Mouse (Mus musculus) cerebellum, postnatal 14 days (tissue): ENCODE results near the gene Iffo1.

Source experiments
- DNase-seq, 2 experiments: peaks; one replicate each; pipeline ENCODE4 v3.0.0; 2021; ENCODE audit warnings: mixed read lengths in 2 of 2

The Iffo1 gene

DNA sequence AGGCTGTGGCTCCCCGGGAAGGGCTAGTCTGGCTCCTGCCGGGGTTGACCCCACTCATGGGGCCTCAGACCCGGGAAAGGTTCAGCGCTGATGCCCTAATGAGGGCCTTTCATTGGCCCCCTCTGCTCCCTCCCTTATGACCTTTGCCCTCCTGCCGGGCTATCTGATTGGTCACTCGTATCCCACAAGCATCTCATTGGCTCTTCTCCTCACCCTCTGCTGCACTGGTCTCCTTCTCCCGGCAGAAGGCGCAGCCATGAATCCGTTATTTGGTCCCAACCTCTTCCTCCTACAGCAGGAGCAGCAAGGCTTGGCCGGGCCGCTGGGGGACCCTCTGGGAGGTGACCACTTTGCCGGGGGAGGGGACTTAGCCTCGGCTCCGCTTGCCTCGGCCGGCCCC lies at the start of gene Iffo1:
Gene Iffo1, plus strand, starts transcription at position 241 of the 400 bp plus-strand sequence.
- DNase-seq: peak; percentile 94 to 96

DNA sequence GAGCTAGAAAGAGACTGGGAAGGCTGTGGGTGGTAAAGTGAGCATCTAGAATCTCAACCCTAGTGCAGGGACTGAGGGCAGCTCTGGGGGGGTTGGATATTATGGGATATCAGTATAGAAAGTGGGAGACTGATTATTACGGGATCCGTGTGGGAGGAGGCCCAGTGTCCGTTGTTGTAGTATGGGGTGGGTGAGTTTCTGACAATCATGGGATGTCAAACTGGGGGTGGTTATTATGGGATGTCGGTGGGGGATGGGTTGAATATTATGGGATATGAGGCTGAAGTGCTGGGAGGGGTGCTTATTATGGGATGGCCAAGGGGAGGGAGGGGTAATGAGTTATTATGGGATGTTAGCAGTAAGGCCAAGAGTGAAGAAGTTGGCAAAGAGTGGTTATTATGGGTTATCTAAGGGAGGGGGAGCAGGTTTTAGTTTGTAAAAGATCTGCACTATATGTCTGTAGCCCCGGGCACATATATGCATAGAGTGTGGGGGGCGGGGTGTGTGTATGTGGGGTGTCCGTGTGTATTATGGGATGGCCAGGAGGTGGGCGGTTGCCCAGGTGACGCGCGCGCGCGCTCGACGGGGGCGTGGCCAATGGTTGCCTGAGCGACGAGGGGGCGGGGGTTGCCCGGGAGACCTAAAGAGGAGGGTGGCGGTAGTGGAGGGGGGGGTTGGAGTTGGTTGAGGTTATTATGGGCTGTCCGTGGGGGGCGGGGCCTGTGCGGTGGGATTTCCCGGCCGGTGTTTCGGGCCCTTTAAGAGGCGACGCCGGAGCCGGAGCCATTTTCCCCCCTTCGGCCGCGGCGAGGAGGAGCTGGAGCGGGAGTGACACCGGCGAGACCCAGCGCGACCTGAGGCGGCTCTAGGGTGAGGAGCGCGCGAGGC lies 49.4 kb upstream of the Iffo1 start, which contains the start of gene Chd4:
Gene Chd4, plus strand, starts transcription at position 591 of the 888 bp plus-strand sequence.
- peak; percentile 99 to 100 for DNase-seq

DNA sequence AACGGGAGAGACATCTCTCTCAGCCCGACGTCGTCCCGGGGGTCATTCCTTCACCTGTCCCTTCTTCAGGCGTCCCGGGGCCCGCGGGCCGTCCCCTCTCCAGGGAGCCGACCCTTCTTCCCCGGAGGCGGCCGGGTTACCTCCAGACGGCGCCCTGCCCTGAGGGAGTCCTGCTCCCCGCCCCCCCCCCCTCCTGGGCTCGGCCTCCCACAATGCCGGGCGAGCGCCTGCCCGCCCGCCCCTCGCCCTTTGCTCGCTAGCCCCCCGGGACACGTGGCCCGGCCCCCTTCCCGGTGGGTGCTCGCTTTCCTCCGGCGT lies 48.8 kb upstream of the Iffo1 start:
- DNase-seq: no peak

DNA sequence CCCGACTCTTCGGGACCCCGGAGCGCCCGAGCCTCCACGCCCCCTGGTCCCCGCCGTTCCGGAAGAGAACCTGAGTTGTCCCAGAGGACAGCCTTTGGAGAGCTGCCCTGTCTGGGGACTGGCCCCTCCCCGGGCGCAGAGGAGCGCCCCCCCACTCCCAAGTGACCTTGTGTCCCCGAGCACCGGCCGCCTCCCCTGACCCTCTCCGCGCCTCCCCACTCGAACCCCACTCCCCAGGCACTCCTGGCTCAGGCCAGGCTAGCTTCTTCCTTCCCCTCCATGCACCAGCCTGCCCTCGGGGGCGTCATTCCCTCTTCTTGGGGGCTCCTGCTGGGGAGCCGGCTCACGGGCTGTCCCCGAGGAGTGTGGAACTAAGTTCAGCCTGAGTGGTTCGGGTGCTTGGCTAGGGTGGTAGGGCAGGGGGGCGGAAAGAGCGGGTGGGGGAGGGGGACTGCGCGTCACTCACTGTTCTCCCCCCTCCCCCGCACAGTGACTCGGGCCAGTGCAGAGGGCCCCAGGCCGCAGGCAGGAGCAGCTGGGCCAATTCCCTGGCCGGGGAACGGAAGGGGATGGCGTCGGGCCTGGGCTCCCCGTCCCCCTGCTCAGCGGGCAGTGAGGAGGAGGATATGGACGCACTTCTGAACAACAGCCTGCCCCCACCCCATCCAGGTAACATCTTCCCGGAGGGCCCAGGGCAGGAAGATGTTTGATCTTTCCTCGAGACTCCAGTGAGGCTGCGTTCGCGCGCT lies 48.3 kb upstream of the Iffo1 start:
- DNase-seq: peak; percentile 73 to 82

DNA sequence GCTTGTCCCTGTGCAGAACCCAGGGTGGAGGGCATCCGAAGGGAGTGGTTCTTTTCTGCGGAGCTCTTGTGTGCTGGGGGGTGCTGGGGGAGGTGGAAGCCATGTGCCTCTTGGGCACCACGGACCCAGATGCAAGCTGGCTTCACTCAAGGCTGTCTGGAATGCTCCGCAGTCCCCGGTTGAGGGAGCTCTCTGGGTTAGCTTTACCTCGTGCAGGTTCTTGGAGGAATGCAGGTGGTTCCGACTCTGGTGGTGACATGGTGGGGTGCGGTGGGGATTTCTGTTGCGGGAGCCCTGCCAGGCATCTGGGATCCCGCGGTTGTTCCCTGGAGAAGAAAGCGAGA lies 47.7 kb upstream of the Iffo1 start:
- no peak for DNase-seq

DNA sequence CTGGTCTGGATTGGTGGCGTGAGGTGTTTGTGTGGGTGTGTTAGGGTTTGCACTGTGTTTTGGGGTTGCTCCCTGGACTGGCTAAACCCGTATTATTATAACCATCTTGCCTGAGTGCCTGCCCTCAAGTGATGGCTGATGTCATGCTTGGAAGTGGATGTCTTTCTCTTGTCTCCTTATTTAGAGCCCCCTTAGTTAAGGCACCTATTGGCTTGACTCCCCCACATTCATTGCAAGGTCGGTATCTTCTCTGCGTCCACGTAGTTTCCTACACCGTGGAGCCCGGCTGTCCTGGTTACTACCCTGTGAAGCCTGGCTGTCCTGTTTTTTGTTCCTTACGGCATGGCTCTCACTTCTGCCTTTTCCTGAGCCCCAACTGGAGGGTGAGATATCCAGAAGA lies 47.1 kb upstream of the Iffo1 start:
- DNase-seq: no peak

DNA sequence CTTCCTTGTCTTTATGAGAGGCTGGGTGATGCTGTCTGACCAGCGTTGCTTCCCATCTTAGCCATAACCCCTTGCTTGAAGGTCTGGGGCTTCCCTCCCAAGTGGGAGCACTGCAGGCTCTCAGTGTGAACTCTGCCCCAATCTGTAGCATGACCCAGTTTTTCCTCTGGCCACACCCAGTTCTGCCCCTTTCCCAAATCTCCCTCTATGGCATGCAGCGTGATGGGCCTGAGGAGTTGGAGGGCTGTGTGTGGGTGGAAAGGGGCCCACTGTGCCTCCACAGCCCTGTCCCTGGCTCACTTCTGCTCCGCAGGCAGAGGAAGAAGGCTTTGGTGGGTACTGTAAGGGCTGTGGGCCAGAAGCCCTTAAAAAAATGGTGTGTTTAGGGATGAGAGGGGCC lies 46.5 kb upstream of the Iffo1 start:
- peak in 1 of 2 experiments; percentile 36 for DNase-seq

DNA sequence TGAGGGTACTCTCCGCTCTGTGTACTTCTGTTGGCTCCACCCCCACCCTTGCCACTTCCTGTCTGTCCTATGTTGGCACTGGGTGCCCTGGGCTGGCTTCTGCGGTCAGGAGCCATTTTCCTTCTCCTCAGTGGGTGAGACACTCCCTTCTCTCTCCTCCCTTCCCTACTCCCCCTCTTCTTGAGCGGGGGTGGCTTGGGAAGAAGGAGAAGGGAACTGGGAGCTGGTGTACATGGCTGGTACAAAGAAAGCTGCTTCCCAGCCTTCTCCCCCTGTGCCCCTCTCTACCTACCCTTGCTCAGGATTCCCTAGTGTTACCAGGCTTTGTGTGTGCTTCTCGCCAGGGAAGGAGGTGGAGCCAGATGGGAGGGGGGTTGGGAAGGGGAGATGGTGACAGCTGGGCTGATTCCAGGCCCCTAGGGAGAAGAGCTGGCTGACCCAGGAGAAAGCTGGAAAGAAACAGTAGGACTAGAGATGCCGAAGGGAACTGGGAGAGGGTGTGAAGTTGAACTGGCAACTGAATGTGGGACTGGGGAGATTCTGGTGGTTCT lies 45.5 kb upstream of the Iffo1 start:
- DNase-seq: peak; percentile 69 to 73

DNA sequence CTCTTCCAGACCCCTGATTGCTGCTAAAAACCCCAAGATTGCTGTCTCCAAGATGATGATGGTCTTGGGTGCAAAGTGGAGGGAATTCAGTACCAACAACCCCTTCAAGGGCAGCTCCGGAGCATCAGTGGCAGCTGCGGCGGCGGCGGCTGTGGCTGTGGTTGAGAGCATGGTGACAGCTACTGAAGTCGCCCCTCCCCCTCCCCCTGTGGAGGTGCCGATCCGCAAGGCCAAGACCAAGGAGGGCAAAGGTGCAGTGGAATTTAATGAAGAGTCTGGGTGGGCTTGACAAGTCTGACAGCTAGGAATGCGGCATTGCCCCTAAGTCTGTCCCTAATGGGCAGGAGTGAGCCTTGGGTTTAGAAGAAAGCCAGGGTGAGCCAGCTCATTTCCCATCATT lies 43.6 kb upstream of the Iffo1 start:
- no peak for DNase-seq

DNA sequence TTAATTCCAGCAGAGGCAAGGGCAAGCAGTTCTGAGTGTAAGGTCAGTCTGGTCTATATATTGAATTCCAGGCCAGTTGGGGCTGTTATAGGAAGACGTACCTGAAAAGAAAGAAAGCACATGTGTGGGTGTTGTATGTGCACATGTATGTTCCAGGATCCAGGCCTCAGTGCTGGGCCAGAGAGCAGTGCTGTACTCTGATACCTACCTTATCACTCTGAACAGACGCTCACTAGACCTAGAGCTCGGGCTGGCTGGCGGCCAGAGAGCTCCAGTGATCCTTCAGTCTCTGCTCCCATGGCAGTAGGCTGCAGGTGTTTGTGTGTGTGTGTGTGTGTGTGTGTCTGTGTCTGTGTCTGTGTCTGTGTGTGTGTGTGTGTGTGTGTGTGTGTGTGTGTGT lies 40.8 kb upstream of the Iffo1 start:
- no peak for DNase-seq

DNA sequence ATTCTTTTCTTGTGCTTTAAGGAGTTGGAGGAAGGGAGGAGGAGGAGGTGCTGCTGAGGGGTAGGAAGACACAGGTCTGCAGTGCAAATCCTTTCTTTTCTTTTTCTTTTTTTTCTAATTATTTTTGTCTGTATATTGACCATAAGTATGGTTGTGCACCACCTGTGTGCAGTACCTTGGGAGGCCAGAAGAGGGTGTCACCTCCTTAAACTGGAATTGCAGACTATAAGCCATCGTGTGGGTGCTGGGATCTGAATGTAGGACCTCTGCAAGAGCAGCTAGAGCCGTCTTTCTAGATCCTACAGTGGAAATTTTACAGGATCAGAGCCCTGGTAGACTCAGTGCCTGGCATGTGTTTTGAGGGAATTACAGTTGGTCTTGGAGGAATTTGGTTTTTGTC lies 37.3 kb upstream of the Iffo1 start:
- DNase-seq: peak in 1 of 2 experiments; percentile 50

DNA sequence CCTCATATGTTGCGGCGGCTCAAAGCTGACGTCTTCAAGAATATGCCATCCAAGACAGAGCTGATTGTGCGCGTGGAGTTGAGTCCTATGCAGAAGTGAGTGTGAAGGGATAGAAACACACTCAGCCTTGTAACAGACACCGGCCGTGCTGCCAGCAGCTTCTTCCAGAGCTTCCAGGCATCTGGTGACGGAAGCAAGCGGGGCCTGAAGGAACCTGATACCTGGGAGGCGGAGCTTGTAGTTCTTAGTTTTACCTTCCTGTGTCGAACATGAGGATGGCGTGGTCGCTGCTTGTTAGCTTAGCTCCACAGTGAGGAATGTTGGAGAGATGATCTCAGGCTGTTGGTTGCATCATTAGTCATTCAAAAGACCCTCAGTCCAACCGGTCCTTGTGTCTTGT lies 35.7 kb upstream of the Iffo1 start:
- DNase-seq: no peak

DNA sequence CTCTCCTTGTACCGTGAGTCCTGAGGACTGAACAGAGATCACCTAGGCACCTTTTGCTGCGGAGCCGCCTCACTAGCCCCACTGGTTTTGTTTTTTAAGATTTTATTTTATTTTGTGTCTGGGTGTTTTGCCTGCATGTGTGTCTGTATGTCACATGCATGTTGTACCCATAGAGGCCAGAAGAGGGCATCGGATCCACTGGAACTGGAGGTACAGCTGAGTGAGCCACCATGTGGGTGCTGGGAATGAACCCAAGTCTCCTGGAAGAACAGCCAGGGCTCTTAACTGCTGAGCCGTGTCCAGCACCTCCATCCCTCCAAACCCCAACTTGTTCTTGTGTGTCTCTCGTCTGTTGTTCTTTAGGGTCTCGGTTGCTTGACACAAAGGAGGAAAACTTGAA lies 34.1 kb upstream of the Iffo1 start:
- peak; percentile 73 to 84 for DNase-seq

DNA sequence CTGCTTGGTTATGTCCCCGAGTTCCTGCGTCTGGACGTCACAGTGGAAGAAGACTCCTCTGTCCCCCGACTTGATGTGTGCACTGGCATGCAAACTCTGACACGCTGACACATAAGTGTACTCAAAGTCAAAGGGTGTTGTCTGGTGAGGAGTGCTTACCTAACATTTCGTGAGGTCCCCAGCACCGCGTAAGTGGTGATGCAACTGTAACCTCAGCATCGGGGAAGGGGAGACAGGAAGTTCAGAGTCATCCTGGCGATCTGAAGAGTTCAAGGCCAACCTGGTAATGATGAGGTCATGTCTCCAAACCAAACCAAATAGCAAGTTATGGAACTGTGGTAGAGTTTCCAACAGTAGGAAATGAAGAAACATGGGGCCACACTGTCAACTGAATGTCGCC lies 32.5 kb upstream of the Iffo1 start:
- no peak for DNase-seq

DNA sequence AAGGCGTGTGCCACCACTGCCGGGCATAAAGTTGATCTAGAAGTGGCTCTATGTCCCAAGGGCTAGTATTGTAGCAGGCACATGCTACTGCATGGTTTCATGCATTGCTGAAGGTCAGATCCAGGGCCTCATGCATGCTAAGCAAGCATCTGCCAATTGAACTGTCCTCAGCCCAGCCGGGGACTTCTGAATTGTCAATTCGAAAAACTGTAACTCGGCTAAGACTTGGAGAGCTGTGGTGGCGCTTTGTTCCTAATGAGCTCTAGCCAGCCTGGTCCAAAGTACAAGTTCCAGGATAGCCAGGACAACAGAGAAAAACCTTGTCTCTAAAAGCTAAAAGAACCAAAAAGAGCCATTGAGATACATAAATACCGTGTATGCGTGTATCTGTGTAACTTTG lies 25.7 kb upstream of the Iffo1 start:
- DNase-seq: no peak

DNA sequence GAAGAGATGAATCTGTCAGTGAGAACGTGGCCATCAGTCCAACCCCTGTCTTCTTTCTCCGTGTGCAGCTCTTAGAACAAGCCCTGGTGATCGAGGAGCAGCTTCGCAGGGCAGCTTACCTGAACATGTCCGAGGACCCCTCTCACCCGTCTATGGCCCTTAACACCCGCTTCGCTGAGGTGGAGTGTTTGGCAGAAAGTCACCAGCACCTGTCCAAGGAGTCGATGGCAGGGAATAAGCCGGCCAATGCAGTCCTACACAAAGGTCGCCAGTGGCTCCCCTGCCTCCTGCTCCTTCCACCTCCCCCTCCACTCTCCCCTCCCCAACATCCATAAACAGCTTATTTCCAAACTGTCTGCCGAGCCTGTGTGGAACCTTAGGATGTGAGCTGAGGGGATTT lies 16.3 kb upstream of the Iffo1 start:
- DNase-seq: no peak

DNA sequence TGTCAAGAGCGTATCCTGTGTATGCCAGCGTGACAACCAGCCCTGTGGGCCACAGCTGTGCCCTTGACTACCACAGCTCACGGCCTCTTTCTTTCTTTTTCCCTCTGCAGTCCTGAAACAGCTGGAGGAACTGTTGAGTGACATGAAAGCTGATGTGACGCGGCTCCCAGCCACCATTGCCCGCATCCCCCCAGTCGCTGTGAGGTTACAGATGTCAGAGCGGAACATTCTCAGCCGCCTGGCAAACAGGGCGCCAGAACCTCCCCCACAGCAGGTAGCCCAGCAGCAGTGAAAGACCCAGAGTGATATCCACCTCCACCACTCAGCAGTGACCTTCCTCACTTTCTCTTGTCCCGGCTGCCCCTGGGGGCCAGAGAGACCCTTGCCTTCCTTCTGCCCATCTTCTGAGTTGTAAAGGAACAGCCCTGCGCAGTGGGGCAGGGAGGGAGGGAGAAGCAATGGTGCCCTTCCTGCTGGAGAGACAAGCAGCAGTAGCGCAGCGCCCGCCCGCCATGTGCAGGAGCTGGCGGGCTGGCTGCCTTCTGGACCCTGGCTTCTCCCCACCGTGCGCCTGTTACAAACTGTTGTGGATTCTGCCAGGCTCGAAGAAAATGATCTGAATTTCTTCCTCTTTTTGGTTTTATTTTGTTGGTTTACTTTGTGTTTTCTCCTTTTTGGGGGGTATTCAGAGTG lies 15.2 kb upstream of the Iffo1 start:
- DNase-seq: no peak

DNA sequence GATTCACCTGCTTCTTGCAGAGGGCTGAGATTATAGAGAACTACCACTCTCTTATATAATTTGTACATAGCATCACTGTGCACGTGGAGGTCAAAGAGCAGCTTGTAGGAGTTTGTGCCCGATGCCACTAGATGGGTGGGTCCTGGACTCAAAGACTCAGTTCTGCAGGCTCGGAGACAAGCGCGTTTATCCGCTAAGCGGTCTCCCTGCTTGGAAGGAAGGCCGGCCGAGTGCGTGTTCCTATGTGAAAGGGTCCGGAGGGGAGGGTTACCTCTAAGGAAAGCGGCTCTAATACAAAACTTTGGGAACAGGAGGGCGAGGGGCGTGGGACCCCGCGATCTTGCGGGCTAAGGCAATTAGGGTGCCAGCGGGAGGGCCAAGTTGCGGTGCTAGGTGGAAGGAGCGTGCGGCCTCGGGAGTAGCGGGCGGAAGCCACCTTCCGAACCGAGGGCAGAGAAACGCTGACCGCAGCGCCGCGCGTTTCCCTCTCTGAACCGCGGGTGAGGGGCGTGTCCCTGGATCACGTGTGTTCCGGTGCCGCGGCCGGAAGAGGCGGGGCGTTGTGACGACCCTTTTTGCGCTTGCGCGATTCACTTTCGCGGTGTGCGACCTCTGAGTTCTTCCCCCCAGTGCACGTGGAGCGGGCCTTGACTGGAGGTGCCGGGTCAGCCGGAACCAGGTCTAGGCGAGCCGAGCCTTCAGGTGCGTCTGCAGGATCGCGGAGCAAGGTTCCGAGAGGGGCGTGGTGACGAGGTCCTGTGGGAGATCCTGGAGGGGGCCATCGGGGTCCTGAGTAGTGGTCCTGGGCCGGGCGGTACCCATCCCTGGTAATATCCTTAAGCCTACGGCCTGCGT lies 13.5 kb upstream of the Iffo1 start, which contains the start of gene Nop2:
Gene Nop2, plus strand, starts transcription at position 608 of the 855 bp plus-strand sequence.
- peak; percentile 90 to 91 for DNase-seq

DNA sequence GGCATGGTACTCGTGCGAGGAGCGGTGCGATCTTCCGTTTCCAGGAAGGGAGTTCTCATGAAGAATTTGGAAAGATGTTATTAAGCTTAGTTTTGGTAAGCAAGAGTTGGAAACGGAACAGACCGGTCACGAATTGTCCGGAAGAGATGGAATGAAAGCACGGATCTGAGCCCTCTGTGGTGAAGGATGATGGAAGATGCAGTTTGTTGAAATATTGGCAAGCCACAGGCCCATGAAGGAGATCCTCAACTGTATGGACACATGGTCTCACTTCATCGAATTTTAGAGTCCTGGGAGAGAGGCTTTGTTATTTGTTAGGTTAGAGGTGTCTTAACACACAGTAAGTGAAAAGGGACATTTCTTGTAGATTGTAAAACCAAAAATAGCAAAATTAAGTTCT lies 12.6 kb upstream of the Iffo1 start:
- DNase-seq: no peak

DNA sequence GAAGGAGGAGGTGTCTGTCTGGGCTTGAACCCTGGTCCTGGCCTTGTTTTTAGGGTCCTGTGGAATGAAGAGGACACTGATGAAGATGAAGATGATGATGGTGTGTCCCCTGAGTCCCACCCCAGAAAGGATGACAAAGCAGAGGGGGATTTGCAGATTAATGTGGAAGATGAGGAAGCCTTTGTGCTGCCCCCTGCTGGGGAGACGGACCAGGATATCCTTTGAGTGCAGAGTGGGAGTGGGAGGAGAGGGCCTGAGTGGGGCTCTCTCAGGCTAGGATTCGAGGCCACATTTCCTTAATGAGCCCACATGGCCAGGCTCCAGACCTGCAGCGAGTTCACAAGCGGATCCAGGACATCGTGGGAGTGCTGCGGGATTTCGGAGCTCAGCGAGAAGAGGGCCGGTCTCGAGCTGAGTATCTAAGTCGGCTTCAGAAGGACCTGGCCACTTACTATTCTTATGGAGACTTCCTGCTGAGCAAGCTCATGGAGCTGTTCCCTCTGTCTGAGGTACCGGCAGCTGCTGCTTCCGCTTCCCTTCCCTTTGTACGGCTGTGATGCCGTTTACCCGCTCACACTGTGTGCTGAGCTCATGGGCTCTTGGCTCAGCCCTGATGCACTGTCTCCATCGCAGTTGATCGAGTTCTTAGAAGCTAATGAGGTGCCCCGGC lies 7.9 kb upstream of the Iffo1 start:
- DNase-seq: peak; percentile 37 to 70

DNA sequence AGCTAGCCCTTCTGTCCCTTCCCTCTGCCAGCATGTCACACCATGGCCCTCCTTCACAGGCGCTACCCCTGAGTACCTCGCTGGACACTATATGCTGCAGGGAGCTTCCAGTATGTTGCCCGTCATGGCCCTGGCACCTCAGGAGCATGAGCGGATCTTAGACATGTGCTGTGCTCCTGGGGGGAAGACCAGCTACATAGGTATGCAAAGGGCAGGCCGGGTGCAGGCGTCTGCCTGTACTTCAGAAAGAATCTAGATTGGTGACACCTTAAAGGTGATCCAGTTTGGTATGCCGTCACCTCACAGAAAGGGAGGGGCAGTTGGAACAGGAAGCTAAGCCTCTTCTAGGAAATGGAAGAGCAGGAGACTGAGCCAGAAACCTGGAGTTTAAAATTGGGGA lies 5.3 kb upstream of the Iffo1 start:
- DNase-seq: no peak

DNA sequence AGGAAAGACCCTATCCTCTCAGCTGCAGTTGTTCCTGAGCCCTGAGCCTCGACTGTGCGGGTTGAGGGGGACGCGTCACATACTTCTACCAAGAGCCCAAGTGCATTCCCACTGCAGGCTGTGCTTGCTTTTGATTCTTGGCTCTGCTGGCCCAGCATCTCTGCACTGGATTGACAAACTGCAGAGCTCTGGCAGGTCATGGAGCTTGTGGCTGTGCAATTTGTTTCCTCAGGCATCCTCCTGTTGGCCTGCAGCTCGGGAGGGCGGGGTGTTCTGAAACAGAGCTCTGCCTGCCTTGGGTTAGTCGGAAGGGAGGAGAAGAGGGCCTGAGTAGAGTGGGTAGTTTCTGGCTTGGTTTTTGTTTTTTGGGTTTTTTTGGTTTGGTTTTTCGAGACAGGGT lies 2.6 kb upstream of the Iffo1 start:
- no peak for DNase-seq
